Mouse (Mus musculus): Measurements from ENCODE around the gene Adrm1.

Gene Adrm1

DNA sequence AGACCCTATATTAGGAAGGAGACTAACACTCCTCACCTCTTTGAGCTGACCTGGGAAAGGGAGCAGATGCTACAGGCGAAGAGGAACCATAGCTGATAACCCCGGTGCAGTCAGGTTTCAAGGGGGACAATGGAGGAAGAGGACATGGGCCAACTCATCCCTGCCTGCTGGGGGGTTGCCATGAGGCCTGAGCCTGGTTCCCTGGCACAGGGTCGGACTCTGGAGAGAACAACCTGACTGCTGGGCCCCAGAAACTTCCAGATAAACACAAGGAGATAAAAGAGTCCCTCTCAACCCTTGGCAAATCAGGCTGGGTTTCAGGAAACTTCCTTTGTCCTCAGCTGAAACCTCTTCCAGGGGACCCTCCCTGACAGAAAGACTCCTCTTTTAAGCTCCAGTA lies 47.0 kb downstream of the Adrm1 start:
- ATAC-seq (ENCODE audit: low TSS enrichment), result no peak

DNA sequence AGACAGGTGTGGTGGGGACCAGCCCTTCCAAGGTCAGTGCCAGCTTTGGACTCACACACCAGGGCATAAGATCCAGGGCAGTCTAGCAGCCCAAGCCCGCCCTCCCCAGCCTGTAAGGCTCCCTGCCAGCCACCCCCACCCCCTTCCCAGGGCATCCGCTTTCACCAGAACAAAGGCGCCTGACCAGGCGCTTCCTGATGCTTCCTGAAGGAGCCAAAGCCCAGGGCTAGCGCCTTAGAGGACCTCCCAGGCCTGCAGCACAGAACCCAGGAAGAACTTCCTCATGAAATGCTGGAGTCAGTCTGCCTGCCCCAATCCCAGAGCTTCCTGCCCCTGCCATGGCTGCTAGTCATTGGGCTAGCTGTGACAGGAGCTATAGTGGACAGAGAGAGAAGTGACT lies 47.4 kb downstream of the Adrm1 start:
- ATAC-seq (ENCODE audit: low TSS enrichment), result no peak

DNA sequence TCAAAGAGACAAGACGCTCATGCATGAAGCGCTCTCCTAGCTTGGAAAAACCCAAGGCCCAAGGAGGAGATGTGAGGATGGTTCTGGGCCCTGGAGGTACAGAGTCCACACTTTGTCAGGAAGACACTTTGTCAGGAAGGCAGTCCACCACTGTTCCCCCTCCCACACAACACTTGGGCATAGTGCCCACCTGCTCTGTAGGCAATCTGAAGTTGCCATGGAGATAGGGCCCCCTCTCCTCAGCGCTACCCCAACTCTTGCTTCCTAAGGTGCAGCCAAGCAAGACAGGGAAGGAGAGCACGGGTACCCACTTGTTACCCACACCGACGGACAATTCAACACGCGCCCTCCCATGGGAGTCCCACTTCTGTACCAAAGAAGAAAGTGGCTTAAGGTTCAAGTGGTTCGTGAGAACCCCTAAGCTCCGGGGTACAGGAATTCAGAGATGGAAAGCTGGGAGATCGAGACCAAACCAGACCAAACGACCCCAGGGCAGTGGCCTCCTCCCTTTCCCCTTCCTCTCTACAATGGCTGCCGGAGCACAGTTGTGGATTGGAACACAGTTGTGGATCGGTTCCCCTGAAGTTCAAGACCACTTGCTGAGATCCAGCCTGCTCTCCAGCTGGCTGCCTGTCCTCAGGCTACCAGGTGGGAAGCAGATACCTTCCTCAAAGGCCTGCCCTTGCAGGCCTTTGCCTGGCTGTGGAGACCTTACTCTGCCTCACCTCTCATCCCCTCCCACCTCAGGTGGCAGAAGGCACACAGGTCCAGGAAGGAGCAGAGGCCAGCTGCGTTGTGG lies 48.1 kb downstream of the Adrm1 start:
- ATAC-seq (ENCODE audit: low TSS enrichment), result no peak

DNA sequence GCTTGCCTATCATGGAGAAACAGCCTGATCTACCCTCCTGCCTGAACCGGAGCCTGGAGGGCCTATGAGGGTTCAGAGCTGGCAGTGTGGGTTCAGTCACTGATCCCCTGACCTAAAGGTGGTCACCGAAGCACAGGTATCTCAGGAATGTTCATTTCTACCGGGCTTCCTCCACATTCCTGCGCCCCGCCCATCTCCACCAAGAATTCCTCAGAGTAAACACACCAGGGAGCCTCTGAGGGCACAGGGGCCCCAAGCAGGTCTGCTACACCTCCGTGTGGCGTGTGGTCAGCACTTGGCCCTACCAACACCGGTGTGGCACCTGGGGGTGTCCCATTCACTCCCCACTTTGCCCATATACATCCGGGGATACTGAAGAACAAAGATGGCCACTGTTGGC lies 48.9 kb downstream of the Adrm1 start:
- no peak for ATAC-seq (ENCODE audit: low TSS enrichment)

DNA sequence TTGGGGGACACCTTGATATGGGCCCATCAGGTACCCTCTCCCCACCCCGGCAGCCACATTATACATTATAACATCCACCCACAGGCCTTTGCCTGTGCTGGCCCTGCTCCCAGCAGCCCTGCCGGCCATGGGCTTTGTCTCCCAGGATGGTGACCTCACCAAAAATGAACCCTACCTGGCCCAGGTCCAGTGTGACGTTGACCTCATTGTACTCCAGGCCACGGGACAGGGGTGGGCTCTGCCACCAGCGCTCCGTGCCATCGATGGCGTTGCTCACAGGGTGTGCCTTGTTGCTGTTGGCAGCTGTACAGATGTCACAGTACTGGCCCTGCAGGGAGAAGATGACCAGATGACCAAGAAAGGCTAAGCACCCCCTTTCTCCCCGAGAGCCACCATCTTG lies 49.8 kb downstream of the Adrm1 start:
- no peak for ATAC-seq (ENCODE audit: low TSS enrichment)

DNA sequence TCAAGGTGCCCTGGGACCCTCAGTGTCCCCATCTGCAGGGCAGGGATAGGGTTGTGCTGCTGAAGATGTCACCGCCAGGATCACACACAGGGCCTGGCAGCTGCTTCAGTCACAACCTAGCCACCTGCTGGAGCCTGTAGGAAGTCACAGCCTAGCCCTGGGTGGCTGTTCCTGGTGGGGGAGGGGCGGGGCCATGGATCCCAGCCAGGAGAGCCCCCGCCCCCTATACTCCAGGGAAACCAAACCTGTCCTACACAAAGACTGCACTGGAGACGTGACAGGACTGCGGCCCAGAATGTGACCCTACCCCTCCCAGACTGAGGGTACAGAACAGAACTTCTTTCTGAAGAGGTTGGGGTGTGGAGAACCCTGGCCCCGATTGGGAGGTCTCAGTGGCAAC lies 51.0 kb downstream of the Adrm1 start:
- ATAC-seq (ENCODE audit: low TSS enrichment), result no peak

DNA sequence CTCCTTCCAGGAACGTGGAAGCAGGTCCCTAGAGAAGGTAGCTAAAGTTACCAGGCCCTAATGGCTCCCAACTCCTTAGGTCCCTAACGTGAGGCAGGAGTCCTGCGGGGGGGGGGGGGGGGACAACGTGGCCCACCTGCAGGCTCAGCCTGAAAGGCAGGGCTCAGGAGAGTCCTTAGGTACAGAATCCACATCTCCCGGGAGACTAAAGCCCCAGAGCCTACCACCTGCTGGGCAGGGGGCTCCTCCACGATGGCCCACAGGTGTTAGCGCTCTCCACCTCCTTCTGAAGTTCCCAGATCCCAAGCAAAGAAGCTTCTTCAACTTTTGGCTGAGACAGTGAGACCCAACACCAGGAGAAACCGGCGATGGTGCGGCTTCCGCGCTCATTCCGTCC lies 53.4 kb downstream of the Adrm1 start:
- ATAC-seq (ENCODE audit: low TSS enrichment), result no peak

DNA sequence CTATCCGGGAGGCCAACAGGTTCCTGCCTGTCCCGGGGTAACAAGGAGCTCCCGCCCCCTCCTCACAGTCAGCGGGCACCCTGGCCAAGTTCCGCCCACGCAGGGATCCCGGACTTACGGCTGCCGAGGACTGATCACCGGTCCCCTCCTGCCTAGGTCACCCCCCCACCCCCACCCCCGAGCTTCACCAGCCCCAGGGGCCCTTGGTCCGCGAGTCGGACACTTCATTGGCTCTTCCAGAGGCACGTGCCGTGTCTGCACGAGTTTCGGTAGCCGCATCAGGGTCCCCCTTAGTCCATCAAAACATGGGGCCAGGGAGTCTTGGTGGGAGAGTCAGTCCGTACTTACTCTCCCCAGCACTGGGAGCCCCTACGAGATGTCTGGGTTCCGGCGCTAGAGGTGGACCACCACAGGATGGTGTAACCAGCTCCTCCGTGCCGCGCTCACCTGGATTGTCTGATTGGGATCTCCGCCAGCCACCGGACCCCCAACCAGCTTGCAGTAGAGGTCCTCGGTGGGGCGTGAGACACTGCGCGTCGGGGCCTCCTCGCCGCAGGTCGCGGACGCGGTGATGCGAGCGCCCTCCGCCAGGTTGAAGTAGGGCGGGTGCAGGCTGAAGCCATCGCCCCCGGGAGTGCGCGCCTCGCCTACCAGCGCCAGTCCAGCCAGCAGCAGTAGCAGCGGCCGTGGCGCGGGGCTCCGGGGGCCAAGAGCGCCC lies 53.9 kb downstream of the Adrm1 start:
- peak; percentile 50 for ATAC-seq (ENCODE audit: low TSS enrichment)

Data from frontal cortex, adult (tissue).